Mouse (Mus musculus): ENCODE data around the gene 5730596B20Rik.

The 5730596B20Rik gene

DNA sequence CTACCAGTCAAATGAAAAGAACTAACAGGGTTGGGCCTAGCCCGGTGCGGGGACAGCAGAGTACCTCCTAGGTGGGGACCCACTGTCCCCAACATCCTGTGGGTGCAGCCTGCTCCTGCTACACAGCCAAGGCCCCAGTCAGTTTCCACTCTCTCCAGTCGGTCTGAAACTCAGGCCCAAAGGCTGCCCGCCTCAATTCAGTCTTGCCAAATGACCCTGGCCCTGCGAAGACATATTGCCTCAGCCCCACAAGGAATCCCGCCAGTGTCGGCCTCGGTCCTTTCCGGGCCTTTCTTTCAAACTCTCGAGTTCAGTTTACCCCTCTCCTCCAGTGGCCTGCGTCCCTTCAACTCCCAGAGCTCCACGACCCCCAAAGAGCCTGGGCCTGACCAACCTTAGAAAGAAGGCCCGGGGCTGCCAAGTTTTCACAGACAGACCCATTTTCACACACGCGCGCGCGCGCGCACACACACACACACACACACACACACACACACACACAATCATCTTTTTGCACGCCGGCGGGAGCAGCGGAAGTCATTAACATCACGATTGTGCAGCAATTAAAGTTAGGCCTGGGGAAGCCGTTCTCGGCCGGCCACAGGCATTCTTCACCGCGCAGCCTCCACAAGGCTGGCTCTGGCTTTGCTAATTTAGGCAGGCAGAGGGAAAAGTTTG is 22.9 kb downstream of the 5730596B20Rik start:
- DNase-seq (ENCODE audit: low spot score): no peak

DNA sequence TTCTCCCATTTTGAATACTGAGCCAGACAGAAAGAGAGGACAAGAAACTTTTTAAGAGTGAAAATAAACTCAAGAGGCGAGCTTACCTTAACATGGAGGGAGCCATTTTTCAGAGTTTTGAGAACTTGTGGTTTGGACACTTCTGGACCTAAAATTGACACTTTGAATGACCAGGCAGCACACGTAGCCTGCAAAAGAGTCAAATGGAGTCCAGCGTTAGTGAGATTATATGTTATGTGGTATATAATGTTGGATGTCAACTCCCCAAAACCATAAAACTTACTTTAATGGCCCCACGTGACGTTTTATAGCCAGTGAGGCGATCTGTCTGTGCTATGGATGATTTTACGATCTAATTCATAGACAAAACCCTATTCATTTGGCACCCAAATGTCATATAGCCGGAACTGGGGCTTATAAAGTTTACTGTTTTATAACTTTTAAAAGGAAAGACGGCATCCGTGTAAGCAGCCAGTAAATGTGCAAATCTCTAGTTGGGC is 23.5 kb downstream of the 5730596B20Rik start:
- DNase-seq (ENCODE audit: low spot score): no peak

DNA sequence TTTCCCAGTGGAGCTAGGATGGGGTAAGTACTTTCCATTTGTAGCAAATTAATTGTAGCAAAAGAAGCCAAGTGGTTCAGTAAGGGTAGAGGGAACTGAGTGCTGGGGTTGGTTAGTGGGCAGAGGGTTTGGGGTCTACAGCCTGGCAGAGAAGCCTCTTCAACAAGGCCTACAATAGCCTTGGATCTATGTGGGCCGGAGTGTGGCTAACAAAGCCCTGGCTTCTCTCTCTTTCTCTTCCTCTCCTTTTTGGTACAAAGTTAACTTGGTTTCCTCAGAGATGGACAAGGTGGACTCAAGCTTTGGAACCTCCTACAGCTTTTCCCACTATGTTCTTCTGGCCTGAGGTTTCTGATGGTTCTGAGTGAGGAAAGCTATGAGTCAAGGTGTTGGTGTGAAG is 24.0 kb downstream of the 5730596B20Rik start:
- DNase-seq (ENCODE audit: low spot score): no peak

DNA sequence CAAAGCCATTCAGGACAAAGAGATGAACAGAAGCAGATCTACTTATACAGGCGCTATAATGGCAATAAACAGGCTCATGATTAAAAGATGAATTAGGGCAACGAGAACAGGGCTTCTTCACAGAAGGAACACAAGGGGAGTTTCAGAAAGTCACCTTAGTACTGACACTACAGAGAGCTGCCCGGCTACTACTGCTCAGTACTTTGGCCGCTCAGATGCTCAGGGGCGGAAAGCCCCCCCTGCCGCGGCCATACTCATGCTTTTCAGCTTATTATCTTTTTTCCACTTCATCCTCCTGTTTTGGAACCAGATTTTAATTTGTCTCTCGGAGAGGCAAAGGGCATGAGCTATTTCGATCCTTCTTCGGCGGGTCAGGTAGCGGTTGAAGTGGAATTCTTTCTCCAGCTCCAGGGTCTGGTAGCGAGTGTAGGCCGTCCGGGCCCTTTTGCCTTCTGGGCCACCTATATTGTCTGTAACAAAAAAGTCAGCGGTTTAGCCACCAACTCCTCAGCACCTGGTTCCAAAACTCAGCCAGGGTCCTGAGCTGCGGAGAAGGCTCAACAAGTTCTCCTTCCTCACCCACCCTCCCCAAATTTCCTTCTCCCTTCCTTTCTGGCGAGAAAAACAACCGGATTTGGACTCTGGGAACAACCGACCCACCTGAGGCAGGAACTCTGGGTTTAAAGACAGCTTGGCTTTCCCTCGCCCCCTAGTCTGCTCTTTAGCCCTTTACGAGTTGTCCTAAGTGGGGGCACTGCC is 25.2 kb downstream of the 5730596B20Rik start:
- no peak for DNase-seq (ENCODE audit: low spot score)

DNA sequence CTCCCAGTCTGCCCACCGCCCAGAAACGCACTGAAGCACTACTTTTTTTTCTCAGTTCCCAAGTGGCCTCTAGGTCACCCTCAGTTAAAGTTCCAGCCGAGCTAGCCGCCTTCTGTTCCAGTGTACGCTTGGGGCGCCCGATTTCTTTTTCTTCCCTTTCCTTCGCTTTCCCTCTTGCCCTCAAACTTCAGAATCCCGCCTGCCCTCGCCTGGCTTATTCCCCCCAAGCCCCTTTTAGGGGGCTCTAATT is 25.7 kb downstream of the 5730596B20Rik start:
- no peak for DNase-seq (ENCODE audit: low spot score)

DNA sequence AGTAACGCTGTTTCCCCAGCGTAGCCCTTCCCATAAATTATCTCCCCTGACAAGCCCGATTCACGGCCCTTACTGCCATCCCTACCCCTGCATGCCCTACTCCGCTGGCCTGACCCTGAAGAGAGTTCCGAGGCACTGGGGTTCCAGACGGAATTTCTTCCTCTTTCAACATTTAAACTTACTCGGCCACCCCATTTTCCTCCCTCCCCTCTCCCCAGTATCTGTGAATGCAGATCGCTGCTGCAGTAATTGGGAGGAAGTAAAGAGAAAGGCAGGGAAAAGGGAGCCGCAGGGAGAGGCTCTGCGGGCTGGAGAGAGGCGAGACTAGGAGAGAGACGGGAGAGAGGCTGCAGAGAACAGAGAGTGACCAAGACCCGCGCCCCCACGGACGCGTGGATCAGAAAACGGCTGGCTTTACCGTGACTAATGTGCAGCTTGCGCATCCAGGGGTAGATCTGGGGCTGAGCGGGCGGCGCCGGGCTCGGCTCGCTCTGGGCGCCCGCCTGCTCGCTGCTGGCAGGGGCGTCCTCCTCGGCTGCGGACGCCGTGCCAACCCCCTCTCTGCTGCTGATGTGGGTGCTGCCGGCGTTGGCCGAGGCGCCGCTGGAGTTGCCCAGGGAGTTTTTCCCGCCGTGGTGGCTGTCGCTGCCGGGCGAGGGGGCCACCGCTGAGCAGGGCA is 26.2 kb downstream of the 5730596B20Rik start:
- DNase-seq (ENCODE audit: low spot score): no peak

DNA sequence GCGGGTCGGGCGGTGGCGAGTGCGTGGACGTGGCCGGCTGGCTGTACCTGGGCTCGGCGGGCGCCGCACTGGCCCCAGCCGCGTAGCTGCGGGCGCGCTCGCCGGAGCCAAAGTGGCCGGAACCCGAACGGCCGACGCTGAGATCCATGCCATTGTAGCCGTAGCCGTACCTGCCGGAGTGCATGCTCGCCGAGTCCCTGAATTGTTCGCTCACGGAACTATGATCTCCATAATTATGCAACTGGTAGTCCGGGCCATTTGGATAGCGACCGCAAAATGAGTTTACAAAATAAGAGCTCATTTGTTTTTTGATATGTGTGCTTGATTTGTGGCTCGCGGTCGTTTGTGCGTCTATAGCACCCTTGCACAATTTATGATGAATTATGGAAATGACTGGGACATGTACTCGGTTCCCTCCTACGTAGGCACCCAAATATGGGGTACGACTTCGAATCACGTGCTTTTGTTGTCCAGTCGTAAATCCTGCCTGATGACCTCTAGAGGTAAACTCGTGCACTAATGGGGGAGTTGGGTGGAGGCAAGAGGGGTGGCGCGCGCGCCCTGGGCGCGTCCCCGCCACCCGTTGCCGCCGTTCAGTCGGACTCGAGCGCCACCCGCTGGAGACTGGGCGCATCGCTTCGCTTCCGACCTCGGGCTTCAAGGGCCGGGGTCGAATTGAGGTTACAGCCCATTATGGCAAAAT is 26.9 kb downstream of the 5730596B20Rik start, which contains the start of gene Hoxa5:
Gene Hoxa5, minus strand, starts transcription at position 538 of the 703 bp plus-strand sequence.
- DNase-seq (ENCODE audit: low spot score): no peak

DNA sequence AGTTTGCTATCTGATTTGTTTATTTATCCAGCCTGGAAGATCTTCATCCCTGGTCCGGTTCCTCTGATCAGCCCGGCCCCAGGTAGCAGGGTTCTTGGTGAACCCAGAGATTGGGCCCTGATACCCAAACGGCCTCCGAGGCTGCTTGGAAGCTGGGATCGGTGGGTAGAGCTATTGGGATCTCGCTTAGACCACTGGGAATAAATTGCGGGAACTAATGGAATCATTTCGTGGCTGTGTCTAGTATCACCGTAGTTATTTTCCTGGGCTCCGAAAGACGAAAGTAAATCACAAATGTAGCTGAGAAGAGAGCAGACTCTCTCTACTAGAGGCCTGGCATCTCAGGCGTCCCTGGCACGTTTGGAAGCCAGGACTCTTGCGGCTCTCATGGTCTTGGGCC is 27.9 kb downstream of the 5730596B20Rik start:
- DNase-seq (ENCODE audit: low spot score): no peak

DNA sequence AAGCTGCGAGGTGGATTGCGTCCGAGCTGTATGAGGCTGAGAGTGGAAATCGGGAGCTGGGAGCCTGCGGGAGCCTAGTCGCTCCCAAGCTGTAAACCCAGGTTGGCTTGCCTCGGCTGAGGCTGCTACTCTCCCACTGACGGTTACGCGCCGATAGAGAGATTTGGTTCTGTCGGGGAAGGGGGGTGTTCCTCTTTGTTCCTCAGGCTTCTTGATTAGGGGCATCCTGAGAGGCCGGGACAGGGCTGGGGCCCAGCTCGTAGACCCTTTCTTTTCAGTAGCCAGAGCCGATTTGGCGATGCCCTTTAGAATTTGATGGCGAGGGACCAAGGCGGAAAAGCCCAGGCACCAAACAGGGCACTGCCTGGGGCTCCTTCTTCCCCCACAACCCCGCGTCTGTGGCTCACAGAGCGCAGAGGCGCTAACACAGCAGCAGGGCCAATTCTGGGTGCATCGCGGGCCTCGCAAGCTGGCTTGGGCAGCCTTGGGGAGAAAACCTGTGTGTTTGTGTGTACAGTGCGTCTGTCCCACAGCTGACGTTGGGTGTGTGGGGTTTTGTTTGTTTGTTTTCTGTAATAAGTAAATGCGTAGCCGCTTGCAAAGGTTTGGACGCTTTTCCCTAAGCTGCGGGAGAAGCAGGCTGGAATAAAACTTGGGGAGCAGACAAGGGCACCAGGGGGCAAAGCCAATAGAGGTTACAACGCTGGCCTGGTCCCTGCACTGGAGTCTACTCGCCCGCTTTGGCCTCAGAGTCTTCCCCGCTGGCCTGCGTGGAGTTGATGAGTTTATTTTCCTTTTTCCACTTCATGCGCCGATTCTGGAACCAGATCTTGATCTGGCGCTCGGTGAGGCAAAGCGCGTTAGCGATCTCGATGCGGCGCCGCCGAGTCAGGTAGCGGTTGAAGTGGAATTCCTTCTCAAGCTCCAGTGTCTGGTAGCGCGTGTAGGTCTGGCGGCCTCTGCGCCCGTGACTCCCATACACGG is 28.6 kb downstream of the 5730596B20Rik start:
- DNase-seq (ENCODE audit: low spot score): no peak

DNA sequence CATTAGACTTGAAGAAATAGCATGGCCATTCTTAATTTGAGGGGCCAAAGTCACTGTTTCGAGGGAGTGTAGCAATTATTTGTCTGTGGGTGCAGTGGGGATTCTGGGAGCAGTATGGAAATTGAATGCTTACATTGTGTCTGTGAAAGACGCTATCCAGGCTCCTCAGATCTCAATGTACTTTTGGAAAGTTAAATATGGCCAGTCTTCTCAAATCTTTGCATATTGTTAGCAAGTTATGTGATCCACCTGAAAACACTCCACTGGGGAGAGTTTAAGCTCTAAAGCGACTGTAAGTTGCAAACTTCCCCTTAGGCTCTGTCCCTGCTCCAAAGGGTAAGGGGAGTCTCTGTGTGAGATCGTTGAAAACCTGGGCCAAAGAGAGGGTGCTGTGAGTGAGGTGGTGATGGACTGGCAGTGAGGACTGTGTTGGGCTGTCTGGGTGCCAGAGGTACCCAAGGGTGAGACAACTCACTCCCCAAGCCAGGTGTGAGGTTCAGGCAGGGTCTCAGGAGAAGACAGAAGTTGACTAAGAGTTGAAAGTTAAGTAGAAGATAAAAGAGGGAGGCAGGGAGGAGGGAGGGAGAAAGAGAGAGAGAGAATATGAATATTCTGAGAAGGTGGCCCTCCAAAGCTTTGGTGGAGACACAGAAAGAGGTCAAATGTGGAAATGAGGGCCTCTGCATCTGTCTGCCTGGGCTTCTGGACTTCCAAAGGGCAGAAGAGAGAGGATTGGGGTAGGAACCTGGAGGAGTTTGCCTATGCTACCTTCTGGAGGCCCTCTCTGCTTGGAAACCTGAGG is 29.8 kb downstream of the 5730596B20Rik start:
- no peak for DNase-seq (ENCODE audit: low spot score)

DNA sequence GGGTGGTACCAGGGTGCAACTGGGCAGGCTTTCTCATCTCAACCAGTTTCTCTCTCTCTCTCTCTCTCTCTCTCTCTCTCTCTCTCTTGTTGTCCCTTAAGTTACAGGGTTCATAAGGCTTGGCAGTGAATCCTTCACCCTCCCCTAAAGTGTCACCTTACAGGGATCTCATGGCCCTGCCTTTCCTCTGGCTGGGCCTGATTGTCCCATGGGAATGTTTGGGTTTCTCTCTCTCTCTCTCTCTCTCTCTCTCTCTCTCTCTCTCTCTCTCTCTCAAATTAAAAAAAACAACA is 30.3 kb downstream of the 5730596B20Rik start:
- DNase-seq (ENCODE audit: low spot score): no peak

DNA sequence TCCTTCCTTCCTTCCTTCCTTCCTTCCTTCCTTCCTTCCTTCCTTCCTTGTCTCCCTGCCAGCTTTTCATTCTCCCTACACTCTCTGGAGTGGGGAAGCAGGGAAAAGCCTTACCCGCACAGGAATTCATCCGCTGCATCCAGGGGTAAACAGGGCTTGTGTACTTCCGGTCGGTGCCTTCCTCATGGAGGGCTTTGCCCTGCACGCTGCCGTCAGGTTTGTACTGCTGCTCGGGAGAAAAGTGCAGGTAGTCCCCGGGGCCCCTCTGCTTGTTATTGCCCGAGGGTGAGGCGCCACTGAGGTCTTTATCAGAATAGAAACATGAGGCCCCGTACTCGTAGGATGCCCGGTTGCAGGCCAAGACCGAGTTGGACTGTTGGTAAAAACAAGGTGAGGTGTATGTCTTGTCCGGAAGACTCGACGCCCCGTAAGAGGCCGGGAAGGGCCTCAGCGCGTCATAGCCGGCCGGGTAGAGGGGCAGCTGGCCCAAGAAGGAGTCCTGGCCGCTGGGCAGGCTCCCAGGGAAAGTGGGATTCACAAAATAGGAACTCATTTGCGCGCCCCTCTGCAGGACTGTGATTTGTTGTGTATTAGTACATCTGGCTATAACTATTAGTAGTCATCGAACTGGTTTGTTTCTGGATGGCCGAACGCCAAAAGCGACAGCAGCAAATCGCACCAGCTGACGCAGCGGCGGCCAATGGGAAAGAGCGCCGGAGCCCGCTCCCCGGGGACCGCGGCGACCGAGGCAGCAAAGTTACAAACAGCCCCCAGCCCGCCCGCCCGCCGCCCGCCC is 31.0 kb downstream of the 5730596B20Rik start, which contains the start of gene Hoxa6:
Gene Hoxa6, minus strand, starts transcription at position 651 of the 796 bp plus-strand sequence.
- no peak for DNase-seq (ENCODE audit: low spot score)

DNA sequence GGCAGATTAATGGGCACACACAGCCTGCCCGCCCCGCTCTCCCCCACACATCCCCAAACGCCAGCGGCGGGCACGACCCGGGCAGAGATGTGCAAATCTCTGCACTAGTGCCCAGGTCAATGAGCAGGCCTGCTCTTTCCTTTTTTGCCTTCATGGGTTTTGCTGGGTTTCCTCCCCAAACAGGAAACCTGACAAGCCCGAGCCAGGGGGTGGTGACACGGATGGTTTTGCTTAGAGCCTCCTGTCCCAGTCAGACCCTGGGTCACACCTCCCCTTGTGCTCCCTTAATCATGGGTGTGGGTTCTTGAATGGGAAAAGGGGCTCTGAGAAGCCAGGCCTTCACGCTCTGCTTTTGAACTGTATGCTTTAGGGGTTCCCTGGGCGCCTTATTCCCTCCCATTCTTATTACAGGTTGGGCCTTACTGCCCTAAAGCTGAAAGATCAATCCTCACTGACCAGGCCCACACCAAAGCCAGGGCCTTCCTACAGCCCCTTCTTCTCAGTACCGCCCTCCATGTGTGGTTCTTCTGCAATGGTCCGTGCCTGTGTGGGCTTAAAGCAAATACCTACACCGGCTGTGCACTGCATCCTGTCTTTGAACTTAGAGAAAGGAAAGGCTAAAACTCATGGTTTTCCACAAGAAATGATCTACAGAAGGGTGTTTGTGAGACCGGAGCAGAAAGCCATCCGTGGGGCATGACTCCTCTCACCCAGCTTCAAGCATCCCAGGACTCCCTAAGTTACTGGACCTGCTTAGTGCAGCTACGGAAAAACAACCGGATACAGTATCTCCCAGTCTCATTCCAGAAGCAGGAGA is 31.8 kb downstream of the 5730596B20Rik start:
- no peak for DNase-seq (ENCODE audit: low spot score)

DNA sequence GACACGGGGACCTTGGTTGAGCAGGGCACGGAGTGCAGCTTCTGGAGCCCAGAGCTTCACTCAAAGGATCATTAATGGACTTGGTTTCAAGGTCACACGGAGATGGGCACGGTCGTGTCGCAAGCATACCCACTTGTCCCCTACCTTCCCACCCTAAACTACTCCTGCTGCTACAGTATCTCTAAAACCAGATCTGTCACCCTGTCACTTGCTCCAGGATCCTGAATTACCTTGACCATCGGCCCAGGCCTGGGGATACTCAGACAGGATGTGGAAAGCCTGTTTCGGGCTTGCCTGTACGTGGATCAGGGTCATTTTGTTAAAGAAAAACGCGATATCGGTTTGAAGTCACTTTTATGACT is 32.4 kb downstream of the 5730596B20Rik start:
- DNase-seq (ENCODE audit: low spot score): no peak

DNA sequence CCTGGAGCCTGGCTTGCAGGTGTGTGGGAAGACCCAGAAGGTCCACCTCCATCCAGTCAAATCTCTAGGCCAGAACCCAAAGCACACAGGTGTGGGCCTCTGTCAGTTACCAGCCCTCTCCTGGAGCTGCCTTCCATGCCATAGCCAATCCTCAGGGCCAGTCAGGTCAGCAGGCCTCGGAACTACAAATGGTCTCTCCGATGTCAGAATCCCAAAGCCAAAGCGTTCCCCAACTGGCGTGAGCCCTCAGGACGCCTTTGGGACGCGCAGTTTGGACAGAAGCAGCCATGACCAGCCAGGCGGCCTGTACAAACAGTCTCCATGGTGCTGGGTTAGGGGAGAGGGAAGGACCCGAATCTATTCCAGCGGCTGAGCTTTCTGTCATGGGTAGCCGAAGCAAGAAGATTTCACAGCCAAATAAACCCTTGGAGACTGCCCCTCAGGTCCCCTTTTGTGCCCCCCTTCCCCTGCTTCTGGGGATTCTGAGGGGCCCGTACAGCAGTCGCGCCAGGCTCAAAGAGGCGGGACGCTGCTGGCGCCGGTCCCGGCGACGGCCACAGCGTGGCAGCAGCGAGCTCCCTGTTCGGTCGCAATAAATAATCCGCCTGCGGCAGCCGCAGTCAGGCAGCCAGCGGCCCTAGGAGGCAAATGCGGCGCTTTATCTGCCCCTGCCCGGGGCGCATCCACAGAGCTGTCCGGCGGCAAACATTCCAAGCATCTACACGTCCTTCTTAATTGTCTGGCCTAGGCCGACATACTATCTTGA is 34.1 kb downstream of the 5730596B20Rik start:
- DNase-seq (ENCODE audit: low spot score): peak; percentile 51

DNA sequence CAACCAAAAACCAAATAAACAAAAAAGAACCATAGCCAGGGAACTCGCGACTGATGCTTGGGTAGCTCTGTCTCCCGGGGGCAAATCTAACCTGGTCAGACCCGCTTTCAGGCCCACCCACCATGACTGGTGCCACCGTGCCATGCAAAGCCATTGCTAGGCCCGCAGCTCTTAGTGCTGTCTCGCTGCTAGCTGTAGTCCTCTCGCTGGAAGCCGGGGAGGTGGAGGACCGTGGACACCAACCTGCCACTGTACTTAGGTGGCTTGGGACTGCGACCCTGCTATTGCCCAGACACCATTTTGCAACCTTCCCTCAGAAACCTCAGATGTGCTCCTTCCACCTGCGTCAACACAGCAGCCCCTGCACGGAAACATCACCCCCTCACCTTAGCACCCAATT is 34.7 kb downstream of the 5730596B20Rik start:
- DNase-seq (ENCODE audit: low spot score): no peak

DNA sequence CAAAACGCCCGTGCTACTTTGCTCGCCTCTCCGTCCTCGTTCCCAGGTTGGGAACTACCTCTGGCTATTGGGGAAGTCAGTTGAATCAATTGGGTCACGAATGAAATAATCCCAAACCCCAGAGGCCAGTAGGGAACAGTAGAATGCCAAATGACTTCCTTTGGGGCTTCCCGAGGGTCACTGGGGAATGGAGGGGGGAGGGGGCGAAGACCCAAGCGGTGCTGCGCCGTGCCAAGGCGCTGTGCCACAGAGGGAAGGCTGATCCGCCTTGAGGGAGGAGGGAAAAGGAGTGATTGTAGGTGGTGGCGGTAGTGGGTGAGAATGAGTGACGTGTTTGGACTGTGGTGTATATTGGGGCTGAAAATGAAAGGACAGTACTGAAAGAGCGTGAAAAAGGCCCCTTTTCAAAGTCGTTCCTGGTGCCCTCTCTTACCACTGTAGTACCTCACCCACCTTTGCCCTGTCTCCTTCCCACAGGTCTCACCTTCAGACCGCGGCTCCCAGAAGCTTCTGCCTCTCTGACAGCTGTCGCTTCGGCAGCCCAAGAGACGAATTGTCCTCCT is 35.3 kb downstream of the 5730596B20Rik start:
- DNase-seq (ENCODE audit: low spot score): no peak

All from layer of hippocampus, adult 11-12 months (tissue).